Mouse (Mus musculus): Measurements from ENCODE around the gene Akr1b8. TPM values are rescaled to one million over a fixed set of nuclear protein-coding genes. Genes with fewer than 3 reads are reported as not detected.
"Not testable (repeated sequence)": the region's sequence is repeated elsewhere in the genome, so short reads cannot be mapped to it uniquely, and the experiment has no call there.

The Akr1b8 gene
- polyA plus RNA-seq, 1 experiment from 2014 or later = 23.0 TPM

GRCm38 (mm10) chr6:34318172-34318571 is 35.7 kb upstream of the Akr1b8 start:
- no peaks in the 10 kb centered on the region for H3K36me3 ChIP-seq (ENCODE audit: control insufficient read depth, insufficient read depth, low read length)
- no peak for DNase-seq (ENCODE audit: low spot score, missing footprints)
- WGBS = 67% methylated on average over 5 of the region's 5 CpGs

GRCm38 (mm10) chr6:34318636-34319035 is 35.3 kb upstream of the Akr1b8 start:
- no peak overlapping the region for H3K4me2 ChIP-seq
- H3K9ac ChIP-seq (ENCODE audit: low read length) = no peak overlapping the region
- no peaks in the 10 kb centered on the region for H3K9me3 ChIP-seq (ENCODE audit: control insufficient read depth, low read length)
- no peak for ATAC-seq (ENCODE audit: low FRiP score)
- H3K4me1 ChIP-seq (ENCODE audit: control insufficient read depth, insufficient read depth, low read length) = peaks cover 9% of the 10 kb centered on the region
- DNase-seq (ENCODE audit: low spot score, missing footprints) = no peak
- H3K27me3 ChIP-seq (ENCODE audit: control insufficient read depth, insufficient read depth, low read length) = no peaks in the 10 kb centered on the region
- H3K36me3 ChIP-seq (ENCODE audit: control insufficient read depth, insufficient read depth, low read length) = no peaks in the 10 kb centered on the region
- H3K4me3 ChIP-seq (ENCODE audit: low read depth, low read length) = no peak overlapping the region
- no peak overlapping the region for H3K27ac ChIP-seq (ENCODE audit: low read depth, low read length)
- 82% methylated on average over 6 of the region's 6 CpGs for WGBS

More at GRCm38 (mm10) chr6:34318172-34318571, 35.7 kb upstream of the Akr1b8 start:
- Histone ChIP-seq H3K27me3 (ENCODE audit: control insufficient read depth, insufficient read depth, low read length) (no peaks in the 10 kb centered on the region), H3K27ac (ENCODE audit: low read depth, low read length) (no peak overlapping the region), H3K9ac (ENCODE audit: low read length) (no peak overlapping the region), H3K9me3 (ENCODE audit: control insufficient read depth, low read length) (no peaks in the 10 kb centered on the region), H3K4me1 (ENCODE audit: control insufficient read depth, insufficient read depth, low read length) (peaks cover 9% of the 10 kb centered on the region), H3K4me3 (ENCODE audit: low read depth, low read length) (no peak overlapping the region), H3K4me2 (no peak overlapping the region)
- ATAC-seq (ENCODE audit: low FRiP score) = no peak

DNA sequence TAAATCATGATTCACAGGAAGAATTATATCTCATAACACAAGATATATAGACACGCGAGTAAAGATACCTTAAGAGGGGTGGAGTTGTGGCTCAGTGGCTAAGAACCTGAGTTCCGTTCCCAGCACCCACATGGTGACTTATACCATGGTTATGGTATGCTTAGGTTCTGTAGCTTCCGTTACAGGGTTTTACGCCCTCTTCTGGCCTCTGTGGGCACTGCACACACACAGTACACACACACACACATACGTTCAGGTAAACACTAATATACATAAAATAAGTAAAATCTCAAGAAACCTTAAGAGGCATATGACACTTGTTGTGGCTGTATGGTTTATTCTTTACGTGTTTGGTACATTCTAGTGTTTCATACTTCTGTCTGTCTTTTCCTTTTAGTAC is 31.8 kb upstream of the Akr1b8 start:
- WGBS = 89% methylated on average over 7 of the region's 7 CpGs
- Histone ChIP-seq H3K27me3 (ENCODE audit: control insufficient read depth, insufficient read depth, low read length) (no peaks in the 10 kb centered on the region), H3K4me3 (ENCODE audit: low read depth, low read length) (no peak overlapping the region), H3K9me3 (ENCODE audit: control insufficient read depth, low read length) (no peaks in the 10 kb centered on the region), H3K9ac (ENCODE audit: low read length) (no peak overlapping the region), H3K4me1 (ENCODE audit: control insufficient read depth, insufficient read depth, low read length) (no peaks in the 10 kb centered on the region), H3K4me2 (no peak overlapping the region), H3K36me3 (ENCODE audit: control insufficient read depth, insufficient read depth, low read length) (no peaks in the 10 kb centered on the region), H3K27ac (ENCODE audit: low read depth, low read length) (no peak overlapping the region)
- DNase-seq (ENCODE audit: low spot score, missing footprints) = no peak
- no peak for ATAC-seq (ENCODE audit: low FRiP score)

DNA sequence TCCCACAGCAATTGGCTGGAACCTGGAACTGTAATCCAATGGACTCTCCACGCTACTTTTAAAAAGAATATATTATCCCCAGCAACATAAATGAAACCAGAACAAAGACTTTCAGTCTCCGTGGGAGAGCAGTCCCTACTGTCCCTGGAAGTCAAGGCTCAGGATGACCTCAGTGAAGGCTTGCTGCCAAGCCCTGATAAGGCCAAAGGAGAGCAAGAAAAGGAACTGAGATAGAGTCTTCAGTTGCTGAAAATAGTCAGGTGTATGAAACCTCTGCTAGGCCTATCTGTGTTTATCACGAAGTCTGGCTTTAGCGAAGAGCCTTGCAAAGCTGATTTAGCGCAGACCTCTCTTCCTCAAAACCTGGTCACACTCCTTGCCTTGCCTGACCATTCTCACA is 22.5 kb upstream of the Akr1b8 start:
- Histone ChIP-seq H3K9ac (ENCODE audit: low read length) (no peak overlapping the region), H3K36me3 (ENCODE audit: control insufficient read depth, insufficient read depth, low read length) (no peaks in the 10 kb centered on the region), H3K27ac (ENCODE audit: low read depth, low read length) (no peak overlapping the region), H3K4me3 (ENCODE audit: low read depth, low read length) (no peak overlapping the region), H3K9me3 (ENCODE audit: control insufficient read depth, low read length) (no peaks in the 10 kb centered on the region), H3K4me2 (no peak overlapping the region), H3K27me3 (ENCODE audit: control insufficient read depth, insufficient read depth, low read length) (no peaks in the 10 kb centered on the region), H3K4me1 (ENCODE audit: control insufficient read depth, insufficient read depth, low read length) (no peaks in the 10 kb centered on the region)
- no peak for ATAC-seq (ENCODE audit: low FRiP score)
- WGBS = 94% methylated on average over 5 of the region's 5 CpGs
- no peak for DNase-seq (ENCODE audit: low spot score, missing footprints)

DNA sequence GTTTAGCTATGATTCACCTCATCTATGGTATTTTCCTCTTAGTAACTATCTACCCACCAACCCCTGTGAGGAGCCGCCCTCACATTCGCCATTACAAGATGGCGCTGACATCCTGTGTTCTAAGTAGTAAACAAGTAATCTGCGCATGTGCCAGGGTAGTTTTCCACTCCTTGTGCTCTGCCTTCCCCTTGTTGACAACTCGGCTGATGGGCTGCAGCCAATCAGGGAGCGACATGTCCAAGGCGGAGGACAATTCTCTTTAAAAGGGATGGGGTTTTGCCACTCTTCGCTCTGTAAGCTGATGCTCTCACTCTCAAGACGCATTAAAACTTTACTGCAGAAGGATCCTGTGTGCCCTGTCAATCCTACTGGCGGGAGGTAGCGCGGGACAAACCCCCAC is 22.1 kb upstream of the Akr1b8 start:
- not testable (repeated sequence) for H3K27ac ChIP-seq (ENCODE audit: low read depth, low read length); H3K4me3 ChIP-seq (ENCODE audit: low read depth, low read length); H3K4me2 ChIP-seq; H3K9me3 ChIP-seq (ENCODE audit: control insufficient read depth, low read length); H3K4me1 ChIP-seq (ENCODE audit: control insufficient read depth, insufficient read depth, low read length); H3K9ac ChIP-seq (ENCODE audit: low read length); H3K27me3 ChIP-seq (ENCODE audit: control insufficient read depth, insufficient read depth, low read length); DNase-seq (ENCODE audit: low spot score, missing footprints); ATAC-seq (ENCODE audit: low FRiP score); H3K36me3 ChIP-seq (ENCODE audit: control insufficient read depth, insufficient read depth, low read length)
- WGBS = 82% methylated on average over 12 of the region's 12 CpGs

DNA sequence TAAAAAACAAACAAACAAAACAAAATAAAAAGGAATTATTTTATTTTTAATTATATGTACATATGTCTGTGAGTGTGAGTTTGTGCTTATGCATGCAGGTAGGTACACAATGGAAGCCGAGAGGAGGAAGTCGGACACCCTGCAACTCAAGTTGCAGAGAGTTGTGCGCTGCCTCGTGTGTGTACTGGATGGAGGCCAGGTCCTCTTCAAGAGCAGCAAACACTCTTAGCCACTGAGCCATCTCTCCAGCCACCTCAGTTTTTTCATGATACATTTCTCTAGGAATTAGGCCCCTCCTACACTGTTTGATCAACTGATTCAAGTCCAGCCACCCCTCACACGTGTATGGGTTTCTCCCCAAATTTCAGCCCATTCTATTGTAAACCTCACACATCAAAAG is 19.2 kb upstream of the Akr1b8 start:
- H3K4me2 ChIP-seq = no peak overlapping the region
- no peak overlapping the region for H3K27ac ChIP-seq (ENCODE audit: low read depth, low read length)
- no peaks in the 10 kb centered on the region for H3K27me3 ChIP-seq (ENCODE audit: control insufficient read depth, insufficient read depth, low read length)
- DNase-seq (ENCODE audit: low spot score, missing footprints) (no peak), ATAC-seq (ENCODE audit: low FRiP score) (no peak)
- H3K4me1 ChIP-seq (ENCODE audit: control insufficient read depth, insufficient read depth, low read length) = no peaks in the 10 kb centered on the region
- WGBS = 86% methylated on average over 5 of the region's 5 CpGs
- no peak overlapping the region for H3K9ac ChIP-seq (ENCODE audit: low read length)
- H3K4me3 ChIP-seq (ENCODE audit: low read depth, low read length) = no peak overlapping the region
- no peaks in the 10 kb centered on the region for H3K9me3 ChIP-seq (ENCODE audit: control insufficient read depth, low read length)
- H3K36me3 ChIP-seq (ENCODE audit: control insufficient read depth, insufficient read depth, low read length) = no peaks in the 10 kb centered on the region

- Histone ChIP-seq H3K9ac (ENCODE audit: low read length) (no peak overlapping the region), H3K4me2 (no peak overlapping the region), H3K4me3 (ENCODE audit: low read depth, low read length) (no peak overlapping the region), H3K27ac (ENCODE audit: low read depth, low read length) (no peak overlapping the region), H3K9me3 (ENCODE audit: control insufficient read depth, low read length) (no peaks in the 10 kb centered on the region), H3K36me3 (ENCODE audit: control insufficient read depth, insufficient read depth, low read length) (no peaks in the 10 kb centered on the region), H3K27me3 (ENCODE audit: control insufficient read depth, insufficient read depth, low read length) (no peaks in the 10 kb centered on the region), H3K4me1 (ENCODE audit: control insufficient read depth, insufficient read depth, low read length) (no peaks in the 10 kb centered on the region)
- ATAC-seq (ENCODE audit: low FRiP score) = no peak
- WGBS = 85% methylated on average over 2 of the region's 2 CpGs
- DNase-seq (ENCODE audit: low spot score, missing footprints) = no peak
Measured at GRCm38 (mm10) chr6:34337799-34338198, 16.1 kb upstream of the Akr1b8 start.

- 93% methylated on average over 4 of the region's 4 CpGs for WGBS
- ATAC-seq (ENCODE audit: low FRiP score) = no peak
Measured at GRCm38 (mm10) chr6:34341991-34342390, 11.9 kb upstream of the Akr1b8 start.

DNA sequence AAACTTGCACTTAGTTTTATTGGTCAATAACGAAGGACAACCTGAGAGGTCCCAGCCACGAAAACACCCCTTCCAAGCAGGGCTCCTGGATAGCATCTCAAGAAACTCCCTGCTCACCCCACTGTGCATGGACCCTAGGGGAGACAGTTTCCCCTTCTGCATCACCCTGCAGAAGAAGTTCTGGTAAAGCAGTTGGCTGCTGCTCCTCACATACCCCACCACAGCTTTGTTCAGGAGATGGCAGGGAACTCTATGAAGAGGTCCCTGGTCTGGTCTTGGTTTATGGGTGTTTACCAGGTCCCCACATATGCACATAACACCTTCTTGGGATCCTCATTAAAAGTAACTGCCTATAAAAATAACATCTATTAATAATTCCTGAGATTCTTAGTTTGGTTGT is 11.4 kb upstream of the Akr1b8 start:
- peaks cover 3% of the 10 kb centered on the region; the same call in 1 of the 2 replicates for H3K4me1 ChIP-seq (ENCODE audit: control insufficient read depth, insufficient read depth, low read length)
- H3K9me3 ChIP-seq (ENCODE audit: control insufficient read depth, low read length) = no peaks in the 10 kb centered on the region
- ATAC-seq (ENCODE audit: low FRiP score) = no peak
- H3K27me3 ChIP-seq (ENCODE audit: control insufficient read depth, insufficient read depth, low read length) = no peaks in the 10 kb centered on the region
- WGBS = 95% methylated on average over 2 of the region's 2 CpGs
- no peak overlapping the region for H3K9ac ChIP-seq (ENCODE audit: low read length)
- DNase-seq (ENCODE audit: low spot score, missing footprints) = no peak
- no peak overlapping the region for H3K4me2 ChIP-seq
- H3K27ac ChIP-seq (ENCODE audit: low read depth, low read length) = no peak overlapping the region
- H3K36me3 ChIP-seq (ENCODE audit: control insufficient read depth, insufficient read depth, low read length) = no peaks in the 10 kb centered on the region
- H3K4me3 ChIP-seq (ENCODE audit: low read depth, low read length) = no peak overlapping the region

More at GRCm38 (mm10) chr6:34341991-34342390, 11.9 kb upstream of the Akr1b8 start:
- H3K9me3 ChIP-seq (ENCODE audit: control insufficient read depth, low read length) = no peaks in the 10 kb centered on the region
- no peak overlapping the region for H3K27ac ChIP-seq (ENCODE audit: low read depth, low read length)
- DNase-seq (ENCODE audit: low spot score, missing footprints) = no peak
- H3K4me2 ChIP-seq = no peak overlapping the region
- H3K9ac ChIP-seq (ENCODE audit: low read length) = no peak overlapping the region
- H3K36me3 ChIP-seq (ENCODE audit: control insufficient read depth, insufficient read depth, low read length) = no peaks in the 10 kb centered on the region
- no peaks in the 10 kb centered on the region for H3K27me3 ChIP-seq (ENCODE audit: control insufficient read depth, insufficient read depth, low read length)
- H3K4me3 ChIP-seq (ENCODE audit: low read depth, low read length) = no peak overlapping the region
- H3K4me1 ChIP-seq (ENCODE audit: control insufficient read depth, insufficient read depth, low read length) = peaks cover 3% of the 10 kb centered on the region; the same call in 1 of the 2 replicates

DNA sequence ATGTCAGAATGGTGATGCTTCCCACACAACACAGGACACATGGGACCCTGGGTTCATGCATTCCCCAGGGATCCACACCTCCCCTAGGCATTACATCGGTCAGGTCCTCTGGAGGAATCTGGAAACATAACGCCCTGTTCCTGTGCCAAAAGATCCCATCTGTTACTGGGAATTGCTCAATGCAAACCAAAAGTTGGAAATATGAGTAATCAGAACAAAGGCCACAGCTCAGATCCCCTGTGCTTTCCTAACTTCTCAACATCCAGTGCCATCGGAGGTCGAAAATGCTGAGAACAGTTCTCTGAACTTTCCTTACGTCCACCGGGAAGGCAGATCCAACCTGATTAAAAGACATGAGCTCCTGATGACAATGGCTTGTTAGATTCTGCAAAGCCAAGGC is 10.5 kb upstream of the Akr1b8 start:
- Histone ChIP-seq H3K36me3 (ENCODE audit: control insufficient read depth, insufficient read depth, low read length) (no peaks in the 10 kb centered on the region), H3K9me3 (ENCODE audit: control insufficient read depth, low read length) (no peaks in the 10 kb centered on the region), H3K4me1 (ENCODE audit: control insufficient read depth, insufficient read depth, low read length) (peaks cover 3% of the 10 kb centered on the region; the same call in 1 of the 2 replicates), H3K27me3 (ENCODE audit: control insufficient read depth, insufficient read depth, low read length) (no peaks in the 10 kb centered on the region), H3K27ac (ENCODE audit: low read depth, low read length) (no peak overlapping the region), H3K9ac (ENCODE audit: low read length) (no peak overlapping the region), H3K4me3 (ENCODE audit: low read depth, low read length) (no peak overlapping the region), H3K4me2 (no peak overlapping the region)
- 88% methylated on average over 6 of the region's 6 CpGs for WGBS
- DNase-seq (ENCODE audit: low spot score, missing footprints) (no peak), ATAC-seq (ENCODE audit: low FRiP score) (no peak)
